Mouse (Mus musculus): ENCODE data around the gene Rpa1. TPM values are rescaled to one million over a fixed set of nuclear protein-coding genes. Genes with fewer than 3 reads are reported as not detected.
"Not testable (repeated sequence)": the region's sequence is repeated elsewhere in the genome, so short reads cannot be mapped to it uniquely, and the experiment has no call there.

Rpa1 gene
- total RNA-seq, 2 experiments from 2014 or later = 43.4 to 48.8 TPM

- no peak for DNase-seq
- intact Hi-C loops (cut with DNase I) = no loop called here
Observed at GRCm38 (mm10) chr11:75323326-75323737, 24.8 kb downstream of the Rpa1 start.

GRCm38 (mm10) chr11:75319246-75319645, 28.9 kb downstream of the Rpa1 start:
- intact Hi-C loops (cut with DNase I) = no loop called here
- no peak for DNase-seq

GRCm38 (mm10) chr11:75318351-75319221, 29.5 kb downstream of the Rpa1 start:
- no peak for DNase-seq

DNA sequence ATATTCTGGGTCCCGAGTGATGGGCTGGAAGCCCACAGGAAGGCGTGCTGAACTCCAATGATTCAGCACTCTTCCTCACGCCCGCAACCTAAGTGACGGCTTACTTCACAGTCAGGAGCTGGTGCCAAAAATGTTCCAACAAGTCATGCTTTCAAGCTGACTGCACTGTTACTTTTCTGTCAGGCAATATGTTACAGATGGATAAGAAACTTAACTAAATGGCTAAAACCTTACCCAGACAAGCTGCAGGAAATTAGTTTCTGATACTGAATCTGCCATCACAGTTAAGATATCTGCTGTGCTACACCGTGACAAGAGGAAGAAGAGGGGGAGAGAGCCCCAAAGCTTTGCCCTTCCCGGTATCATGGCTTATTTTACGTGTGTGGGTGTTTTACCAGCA, 34.3 kb downstream of the Rpa1 start:
- intact Hi-C loops (cut with DNase I) = no loop called here
- no peak for DNase-seq

More at GRCm38 (mm10) chr11:75318351-75319221, 29.5 kb downstream of the Rpa1 start:
- intact Hi-C loops (cut with DNase I) = no loop called here

DNA sequence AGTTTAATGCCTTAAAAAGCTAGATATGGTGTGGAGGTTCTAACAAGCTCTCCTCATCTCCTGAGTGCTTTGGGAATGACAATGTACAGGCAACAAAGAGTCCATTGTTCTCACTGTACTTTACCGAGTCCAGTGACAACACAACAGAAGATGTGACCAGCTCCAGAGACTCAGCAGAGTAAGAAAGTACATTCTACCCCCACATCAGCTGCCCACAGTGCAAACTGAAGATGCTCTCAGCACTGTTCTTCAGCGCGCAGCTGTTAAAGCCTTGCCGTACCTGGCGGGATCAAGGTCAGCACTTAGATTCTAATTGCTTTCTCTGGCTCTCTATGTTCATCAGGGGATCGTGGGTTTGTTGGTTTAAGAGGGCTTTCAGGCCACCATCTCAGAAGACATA, 36.4 kb downstream of the Rpa1 start:
- DNase-seq = no peak

GRCm38 (mm10) chr11:75310813-75311212, 37.3 kb downstream of the Rpa1 start:
- DNase-seq = no peak
- intact Hi-C loops (cut with DNase I) = no loop called here

More for the DNA sequence above, 36.4 kb downstream of the Rpa1 start:
- intact Hi-C loops (cut with DNase I) = no loop called here

DNA sequence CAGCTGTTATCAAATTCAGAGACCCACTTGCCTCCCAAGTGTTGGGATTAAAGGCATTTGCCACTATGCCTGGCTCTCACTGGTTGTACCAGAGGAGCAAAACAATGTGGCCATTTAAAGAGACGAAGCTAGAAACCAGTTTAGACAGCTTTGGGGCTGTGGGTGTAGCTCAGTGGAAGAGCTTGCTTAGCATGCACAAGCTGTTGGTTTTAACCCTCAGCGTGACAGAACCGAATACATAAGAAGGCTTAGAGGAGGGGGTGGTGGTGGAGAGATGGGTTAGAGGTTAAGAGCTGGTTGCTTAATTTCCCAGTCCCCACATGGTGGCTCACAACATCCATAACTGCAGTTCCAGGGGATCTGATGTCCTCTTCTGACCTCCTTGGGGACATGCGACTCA, 39.5 kb downstream of the Rpa1 start:
- intact Hi-C loops (cut with DNase I) = no loop called here
- DNase-seq = no peak

- intact Hi-C loops (cut with DNase I) = no loop called here
- DNase-seq = no peak
Observed at GRCm38 (mm10) chr11:75304797-75305196, 43.3 kb downstream of the Rpa1 start.

- intact Hi-C loops (cut with DNase I) = no loop called here
- DNase-seq = no peak
Observed at GRCm38 (mm10) chr11:75300954-75301353, 47.2 kb downstream of the Rpa1 start.

GRCm38 (mm10) chr11:75299786-75300185, 48.3 kb downstream of the Rpa1 start:
- intact Hi-C loops (cut with DNase I) = no loop called here
- DNase-seq = no peak

GRCm38 (mm10) chr11:75298491-75298890, 49.6 kb downstream of the Rpa1 start:
- no peak for DNase-seq
- intact Hi-C loops (cut with DNase I) = no loop called here

DNA sequence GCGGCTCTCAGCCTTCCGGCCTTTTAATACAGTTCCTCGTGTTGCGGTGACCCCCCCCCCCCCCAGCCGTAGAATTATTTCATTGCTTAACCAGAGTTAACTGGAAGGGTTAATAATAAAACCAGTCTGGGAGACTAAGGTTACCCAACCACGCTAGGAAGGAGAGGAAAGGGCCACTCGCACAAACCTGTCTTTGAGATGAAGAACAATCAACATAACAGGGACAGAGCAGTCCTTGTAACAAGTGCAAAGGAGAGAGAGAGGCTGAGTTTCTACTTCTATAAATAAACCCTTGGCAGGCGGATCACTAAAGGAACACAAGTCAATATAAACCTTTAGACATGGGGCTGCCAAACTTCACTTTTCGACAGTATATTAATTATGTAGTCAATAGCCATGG, 50.5 kb downstream of the Rpa1 start:
- intact Hi-C loops (cut with DNase I) = no loop called here

GRCm38 (mm10) chr11:75296406-75297005, 51.6 kb downstream of the Rpa1 start:
- intact Hi-C loops (cut with DNase I) = no loop called here
- DNase-seq = no peak

More for the DNA sequence above, 50.5 kb downstream of the Rpa1 start:
- DNase-seq = no peak

GRCm38 (mm10) chr11:75295534-75295933, 52.6 kb downstream of the Rpa1 start:
- DNase-seq; intact Hi-C loops (cut with DNase I): not testable (repeated sequence)

GRCm38 (mm10) chr11:75294862-75295261, 53.3 kb downstream of the Rpa1 start:
- intact Hi-C loops (cut with DNase I) = no loop called here
- DNase-seq = no peak

DNA sequence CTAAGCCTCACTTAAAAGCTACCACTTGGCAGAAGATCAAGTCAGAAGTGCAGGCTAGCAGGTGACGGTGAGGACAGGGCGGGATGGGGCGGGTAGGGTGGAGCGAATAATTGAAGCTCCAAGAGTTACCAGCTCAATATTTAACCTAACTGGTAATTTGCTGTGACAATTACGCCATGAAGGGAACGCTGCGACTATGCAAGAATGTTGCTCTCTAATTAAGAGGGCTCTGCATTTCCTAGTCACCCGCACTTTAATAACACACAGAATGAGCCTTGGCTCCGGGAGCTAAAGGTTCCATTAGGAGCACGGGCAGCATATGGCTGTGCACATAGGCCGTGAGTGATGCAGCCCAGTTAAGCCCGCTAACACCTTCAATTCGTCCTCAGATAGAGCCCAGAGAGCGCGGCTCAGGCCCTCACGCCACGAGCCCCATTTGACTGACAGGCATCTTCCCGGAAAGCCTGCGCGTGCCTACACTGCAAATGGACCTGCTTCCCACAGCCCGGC, 54.2 kb downstream of the Rpa1 start:
- peak; percentile 35 for DNase-seq
- intact Hi-C loops (cut with DNase I) = no loop called here

GRCm38 (mm10) chr11:75292281-75292680, 55.8 kb downstream of the Rpa1 start:
- DNase-seq = no peak
- intact Hi-C loops (cut with DNase I) = no loop called here

DNA sequence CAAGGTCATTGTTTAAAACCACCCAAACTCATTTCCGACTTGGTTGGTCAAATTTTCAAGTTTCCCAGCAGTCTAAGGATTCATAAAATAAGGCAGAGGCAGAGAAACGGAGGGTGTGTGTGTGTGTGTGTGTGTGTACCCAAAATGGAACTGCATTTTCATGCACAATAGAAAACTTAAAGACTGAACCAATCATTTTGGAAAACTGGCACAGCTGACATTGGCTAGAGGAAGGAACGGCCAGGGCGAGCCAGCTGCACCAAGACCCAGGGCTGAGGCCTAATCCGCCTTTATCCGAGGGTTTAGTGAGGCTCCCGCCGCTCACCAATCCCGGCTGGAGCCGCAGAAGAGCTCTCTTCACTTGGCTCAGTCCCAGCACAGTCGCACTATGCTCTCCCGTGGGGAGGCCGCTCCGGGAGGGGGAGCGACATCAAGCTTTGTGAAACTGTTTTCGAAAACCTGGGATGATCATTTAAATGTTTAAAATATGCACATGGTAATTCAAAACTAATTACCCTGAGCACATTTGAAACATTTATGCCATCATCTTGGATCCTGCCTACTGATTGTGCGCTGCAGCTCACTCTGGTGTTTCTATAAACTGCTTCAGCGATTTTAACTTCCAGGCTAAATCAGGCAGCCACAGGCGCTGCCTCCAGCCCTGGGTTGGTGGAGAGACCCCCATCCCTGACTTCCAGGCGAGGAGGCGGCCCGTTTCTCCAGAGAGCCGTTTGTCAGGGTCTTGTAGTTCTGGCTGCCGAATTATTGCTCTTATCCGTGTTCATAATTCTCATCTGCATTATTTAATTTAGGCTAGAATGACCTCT, 56.5 kb downstream of the Rpa1 start:
- DNase-seq = no peak

DNA sequence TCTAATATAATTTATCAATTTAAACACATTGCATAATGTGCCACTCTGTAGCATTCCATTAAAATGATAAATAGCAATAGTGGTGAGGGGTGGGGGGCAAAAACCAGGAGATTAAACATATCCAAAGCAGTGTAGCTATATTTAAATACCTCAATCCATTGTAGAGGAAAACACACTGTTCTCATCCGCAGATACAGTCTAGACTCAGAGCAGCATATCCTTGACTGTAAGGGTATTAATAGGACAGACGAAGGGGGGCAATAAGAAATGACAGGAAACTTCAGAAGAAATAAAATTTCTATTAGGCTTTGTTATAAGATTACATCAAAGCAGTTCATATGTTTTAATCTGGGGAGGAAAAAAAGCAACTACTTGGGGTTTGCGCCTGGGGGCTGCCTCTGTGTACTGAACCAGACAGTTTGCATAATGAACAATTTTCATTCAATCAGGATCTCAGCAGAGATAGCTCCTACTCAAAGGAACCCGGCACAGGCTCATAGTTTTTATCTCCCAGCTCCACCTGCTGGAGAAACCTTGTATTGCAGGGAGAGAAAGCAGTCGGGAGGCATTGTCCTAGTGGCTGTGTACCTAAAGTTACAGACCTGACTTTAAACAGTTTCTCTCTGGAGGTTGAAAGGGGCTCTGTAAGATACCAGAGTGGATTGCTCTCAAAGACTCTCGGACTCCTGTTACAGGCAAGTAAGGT, 57.4 kb downstream of the Rpa1 start:
- intact Hi-C loops (cut with DNase I) = no loop called here
- DNase-seq = peak; percentile 88

More for the DNA sequence above, 56.5 kb downstream of the Rpa1 start:
- intact Hi-C loops (cut with DNase I) = no loop called here

GRCm38 (mm10) chr11:75289120-75289519, 59.0 kb downstream of the Rpa1 start:
- DNase-seq = no peak
- intact Hi-C loops (cut with DNase I) = loop anchor here (2.0 kb wide), 1 partner anchor 100 kb away; no protein-coding TSS in a partner anchor

All from left cerebral cortex, postnatal 4 days (tissue).